Mouse (Mus musculus) cerebellum, adult 18-20 months (tissue): ENCODE results near the gene Arnt.
"Not testable (repeated sequence)": the region's sequence is repeated elsewhere in the genome, so short reads cannot be mapped to it uniquely, and the experiment has no call there.

ENCODE experiments used
- DNase-seq, 2 experiments: peaks; one replicate each; pipeline ENCODE4 v3.0.0; 2021

The Arnt gene

GRCm38 (mm10) chr3:95529814-95530213 lies 95.6 kb downstream of the Arnt start:
- DNase-seq = no peak

- DNase-seq = no peak
Observed at GRCm38 (mm10) chr3:95531025-95531424, 96.8 kb downstream of the Arnt start.

GRCm38 (mm10) chr3:95533364-95533763 lies 99.2 kb downstream of the Arnt start:
- DNase-seq = no peak

GRCm38 (mm10) chr3:95534927-95535326 lies 100.7 kb downstream of the Arnt start:
- DNase-seq = no peak

- no peak for DNase-seq
Observed at GRCm38 (mm10) chr3:95538936-95539335, 104.7 kb downstream of the Arnt start.

GRCm38 (mm10) chr3:95539837-95540236 lies 105.6 kb downstream of the Arnt start:
- DNase-seq = no peak

GRCm38 (mm10) chr3:95541186-95541585 lies 107.0 kb downstream of the Arnt start:
- DNase-seq = not testable (repeated sequence)

GRCm38 (mm10) chr3:95542171-95542570 lies 108.0 kb downstream of the Arnt start:
- no peak for DNase-seq

GRCm38 (mm10) chr3:95542981-95543380 lies 108.8 kb downstream of the Arnt start:
- DNase-seq = no peak
